Mouse (Mus musculus) midbrain, embryonic 16.5 days (tissue): ENCODE measurements around the gene Zeb2. TPM values are rescaled to one million over a fixed set of nuclear protein-coding genes. Genes with fewer than 3 reads are reported as not detected.

Experiments
- ATAC-seq: fragments of 200-750 bp; cut with Nextera tagmentation; 2 replicates; pipeline ENCODE4 v1.8.0; 2017; ENCODE audit warnings: moderate TSS enrichment
- H3K27ac ChIP-seq: fragments of 300-500 bp; sonication (generic); 2 replicates; pipeline ENCODE4 v1.5.1; 2014; ENCODE audit warnings: mild to moderate bottlenecking, low read length, mixed read lengths
- H3K27me3 ChIP-seq: fragments of 300-500 bp; sonication (generic); 2 replicates; pipeline ENCODE4 v1.6.1; 2014; ENCODE audit warnings: low read depth, low read length, mixed read lengths; ENCODE audit not compliant: control insufficient read depth, insufficient read depth
- H3K36me3 ChIP-seq: fragments of 300-500 bp; sonication (generic); 2 replicates; pipeline ENCODE4 v1.6.1; 2014; ENCODE audit warnings: mild to moderate bottlenecking, low read length, moderate library complexity, mixed read lengths; ENCODE audit not compliant: control insufficient read depth, insufficient read depth
- H3K4me1 ChIP-seq: fragments of 300-500 bp; sonication (generic); 2 replicates; pipeline ENCODE4 v1.6.1; 2014; ENCODE audit warnings: mild to moderate bottlenecking, low read length, mixed read lengths; ENCODE audit not compliant: control insufficient read depth, insufficient read depth
- H3K4me2 ChIP-seq: fragments of 300-500 bp; sonication (generic); 2 replicates; pipeline ENCODE4 v1.6.1; 2014; ENCODE audit warnings: mild to moderate bottlenecking, low read length, mixed read lengths
- H3K4me3 ChIP-seq: fragments of 300-500 bp; sonication (generic); 2 replicates; pipeline ENCODE4 v1.5.1; 2014; ENCODE audit warnings: low read depth, mild to moderate bottlenecking, low read length, moderate library complexity, mixed read lengths
- H3K9ac ChIP-seq: fragments of 300-500 bp; sonication (generic); 2 replicates; pipeline ENCODE4 v1.6.1; 2014; ENCODE audit warnings: low read depth, low read length, mixed read lengths
- H3K9me3 ChIP-seq: fragments of 300-500 bp; sonication (generic); replicated peaks from 2 replicates; pipeline ENCODE4 v1.6.1; 2014; ENCODE audit warnings: mild to moderate bottlenecking, low read length, mixed read lengths; ENCODE audit not compliant: control insufficient read depth, poor library complexity, severe bottlenecking
- WGBS: fragments of 180-500 bp; shearing (Covaris S2); extraction: QIAGEN DNeasy Blood & Tissue Kit; methylation state at CpG from one replicate; pipeline ENCODE4 v1.1.7; 2014; 5-methylcytosine and 5-hydroxymethylcytosine counted together
- polyA plus RNA-seq: library from polyadenylated mRNA; unstranded; fragments of >200 nt; fragmentation: Nextera tagmentation; extraction: Ambion mirVana; gene quantifications from 2 replicates; pipeline ENCODE4 v1.2.1, GENCODE M21; 2015

The Zeb2 gene
- polyA plus RNA-seq, 1 experiment from 2014 or later = 26.7 TPM

DNA sequence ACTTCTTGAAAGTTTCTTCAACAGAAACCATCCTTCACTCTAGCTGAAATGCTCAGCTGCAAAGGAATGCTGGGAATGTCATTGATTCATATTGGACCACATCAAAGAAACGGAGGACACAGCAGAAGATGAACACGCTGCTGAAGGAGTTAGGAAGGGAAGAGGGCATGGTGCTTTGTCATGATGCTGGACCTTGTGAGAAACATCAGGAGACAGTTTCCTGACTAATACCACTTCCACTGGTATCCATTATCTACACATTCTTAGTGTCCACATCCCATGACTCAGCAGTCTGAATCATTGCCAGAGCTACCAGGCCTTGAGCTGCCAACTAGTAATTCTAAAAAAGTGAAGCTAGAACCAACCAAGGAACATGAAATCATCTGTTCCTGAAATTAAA, 148.0 kb downstream of the Zeb2 start:
- ATAC-seq = no peak
- Histone ChIP-seq H3K4me3 (no peak overlapping the region), H3K27me3 (no peaks in the 10 kb centered on the region), H3K4me1 (no peaks in the 10 kb centered on the region), H3K36me3 (no peaks in the 10 kb centered on the region), H3K9ac (no peak overlapping the region), H3K4me2 (no peak overlapping the region), H3K9me3 (no peaks in the 10 kb centered on the region), H3K27ac (no peak overlapping the region)
- WGBS = 87% methylated on average over 2 of the region's 2 CpGs

DNA sequence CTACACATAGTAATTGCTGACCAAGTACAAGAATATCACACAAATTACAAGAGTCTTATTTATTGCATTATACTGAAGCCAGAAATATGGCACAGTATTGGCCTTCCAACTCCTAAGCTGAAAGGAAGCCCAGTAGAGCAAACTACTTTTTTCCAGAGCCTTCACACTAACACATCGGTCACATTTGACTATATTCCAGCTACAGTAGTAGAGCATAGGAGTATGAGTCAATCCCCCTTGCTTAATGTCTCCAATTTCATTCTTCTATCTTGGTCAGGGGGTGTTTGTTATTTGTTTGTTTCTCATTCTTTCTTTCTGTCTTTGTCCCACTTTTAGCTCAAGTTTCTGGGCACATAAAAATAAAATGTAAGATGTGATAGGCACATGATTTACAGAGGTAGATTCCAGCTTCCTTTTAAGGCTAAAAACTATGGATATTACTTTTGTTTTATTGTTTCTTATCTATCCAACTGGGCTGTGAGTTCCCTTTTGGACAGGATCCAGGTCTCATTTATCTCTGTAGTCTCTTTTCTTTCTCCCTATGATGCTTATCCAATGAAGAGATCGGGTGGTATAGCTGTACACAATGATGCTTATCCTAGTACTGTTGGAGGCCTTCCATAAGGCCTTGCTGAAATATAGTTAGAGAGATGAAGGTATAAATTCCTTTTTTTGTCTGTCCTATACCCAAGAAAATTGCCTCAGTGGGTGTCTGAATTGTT, 151.2 kb downstream of the Zeb2 start:
- Histone ChIP-seq H3K4me1 (no peaks in the 10 kb centered on the region), H3K4me3 (no peak overlapping the region), H3K27ac (no peak overlapping the region), H3K36me3 (no peaks in the 10 kb centered on the region), H3K27me3 (no peaks in the 10 kb centered on the region), H3K4me2 (no peak overlapping the region), H3K9ac (no peak overlapping the region), H3K9me3 (no peaks in the 10 kb centered on the region)
- ATAC-seq = no peak
- WGBS = 80% methylated on average over 2 of the region's 2 CpGs

DNA sequence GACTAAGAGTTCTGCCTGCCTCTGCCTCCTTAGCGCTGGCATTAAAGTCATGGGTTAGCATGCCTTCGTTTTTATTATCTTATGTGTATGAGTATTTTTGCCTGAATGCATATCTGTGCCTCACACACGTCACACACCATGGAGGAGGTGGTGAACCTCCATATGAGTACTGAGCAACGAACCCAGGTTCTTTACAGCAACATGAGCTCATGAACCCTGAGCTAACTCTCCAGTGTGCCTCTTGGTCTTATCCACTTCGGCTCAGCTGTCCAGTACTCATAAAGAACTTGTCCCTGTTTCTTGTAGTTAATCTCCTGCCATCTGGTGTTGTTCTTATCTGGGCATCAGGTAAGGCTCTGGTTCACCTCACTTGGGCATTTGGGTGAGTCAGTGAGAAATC, 154.6 kb downstream of the Zeb2 start:
- WGBS = 94% methylated on average over 5 of the region's 5 CpGs
- no peaks in the 10 kb centered on the region for H3K4me1 ChIP-seq
- H3K27me3 ChIP-seq = no peaks in the 10 kb centered on the region
- no peaks in the 10 kb centered on the region for H3K36me3 ChIP-seq
- H3K27ac ChIP-seq = no peak overlapping the region
- no peak overlapping the region for H3K4me2 ChIP-seq
- no peak overlapping the region for H3K9ac ChIP-seq
- no peak for ATAC-seq
- H3K9me3 ChIP-seq = no peaks in the 10 kb centered on the region
- no peak overlapping the region for H3K4me3 ChIP-seq

DNA sequence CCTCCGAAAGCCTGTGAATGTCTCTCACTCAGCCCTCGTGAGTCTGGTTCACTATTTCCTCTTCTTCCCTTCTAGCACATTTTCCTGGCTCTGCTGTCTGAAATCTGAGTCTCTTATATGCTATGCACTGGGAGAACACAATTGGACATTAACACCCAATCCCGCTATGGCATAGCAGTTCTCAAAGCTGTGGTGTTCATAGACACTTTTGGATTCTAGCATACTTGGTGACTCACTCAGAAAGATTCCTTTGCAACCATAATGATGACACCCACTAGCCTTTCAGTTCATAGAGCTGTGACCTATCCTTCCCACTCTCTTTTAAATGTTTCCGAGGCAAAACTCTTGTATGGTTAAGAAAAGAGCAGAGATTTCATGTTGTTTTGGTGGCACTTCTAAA, 156.0 kb downstream of the Zeb2 start:
- no peaks in the 10 kb centered on the region for H3K36me3 ChIP-seq
- H3K27me3 ChIP-seq = no peaks in the 10 kb centered on the region
- no peak for ATAC-seq
- H3K4me2 ChIP-seq = no peak overlapping the region
- no peaks in the 10 kb centered on the region for H3K4me1 ChIP-seq
- no peaks in the 10 kb centered on the region for H3K9me3 ChIP-seq
- no peak overlapping the region for H3K4me3 ChIP-seq
- no peak overlapping the region for H3K9ac ChIP-seq
- H3K27ac ChIP-seq = no peak overlapping the region
- WGBS = 92% methylated on average over 4 of the region's 4 CpGs

DNA sequence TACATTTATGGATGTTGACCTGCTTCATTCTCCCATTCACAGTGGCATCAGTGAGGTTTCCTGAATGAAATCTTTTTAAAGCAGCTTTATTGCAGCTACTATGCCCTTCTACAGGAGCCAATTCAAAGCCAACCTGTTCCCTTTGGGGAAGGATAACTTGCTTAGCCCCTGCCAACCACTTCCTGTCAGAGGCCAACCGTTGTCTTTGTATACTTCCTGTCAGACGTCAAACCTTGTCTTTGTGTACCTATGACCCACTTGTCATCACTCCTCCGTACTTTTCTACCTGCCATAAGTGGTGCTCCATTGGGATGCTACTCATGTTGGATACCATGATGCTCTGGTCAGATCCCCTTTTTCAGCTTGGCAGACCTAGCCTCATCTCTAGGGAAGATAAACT, 156.6 kb downstream of the Zeb2 start:
- H3K9ac ChIP-seq = no peak overlapping the region
- WGBS = 89% methylated on average over 3 of the region's 3 CpGs
- H3K27me3 ChIP-seq = no peaks in the 10 kb centered on the region
- H3K4me2 ChIP-seq = no peak overlapping the region
- H3K4me1 ChIP-seq = no peaks in the 10 kb centered on the region
- no peaks in the 10 kb centered on the region for H3K36me3 ChIP-seq
- no peak overlapping the region for H3K27ac ChIP-seq
- no peak overlapping the region for H3K4me3 ChIP-seq
- no peak for ATAC-seq
- no peaks in the 10 kb centered on the region for H3K9me3 ChIP-seq

- H3K9me3 ChIP-seq = no peaks in the 10 kb centered on the region
- no peak overlapping the region for H3K4me3 ChIP-seq
- H3K4me2 ChIP-seq = no peak overlapping the region
- H3K36me3 ChIP-seq = no peaks in the 10 kb centered on the region
- no peak overlapping the region for H3K27ac ChIP-seq
- 94% methylated on average over 1 of the region's 1 CpGs for WGBS
- ATAC-seq = no peak
- no peak overlapping the region for H3K9ac ChIP-seq
- H3K4me1 ChIP-seq = no peaks in the 10 kb centered on the region
- no peaks in the 10 kb centered on the region for H3K27me3 ChIP-seq
These were observed 159.8 kb downstream of the Zeb2 start for GRCm38 (mm10) chr2:44957329-44957797.

DNA sequence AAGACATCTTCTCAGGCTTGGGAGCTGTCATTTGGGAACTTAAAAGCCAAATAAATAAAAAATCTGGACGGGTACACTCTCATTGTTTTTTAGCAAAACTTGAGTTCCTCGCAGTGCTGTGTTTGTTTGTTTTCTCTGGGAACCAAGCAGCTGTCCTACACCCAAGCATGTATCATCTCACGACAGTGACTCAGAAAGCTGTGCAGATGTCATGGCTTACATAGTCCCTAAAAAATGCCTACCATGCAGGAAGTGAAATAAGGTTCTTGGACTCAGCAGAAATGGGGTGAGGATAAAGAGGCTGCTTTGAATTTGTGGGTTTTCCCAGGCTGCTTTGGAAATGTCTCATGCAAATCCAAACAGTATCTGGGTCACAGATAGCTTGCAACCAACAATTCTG, 161.0 kb downstream of the Zeb2 start:
- H3K27ac ChIP-seq = no peak overlapping the region
- no peak for ATAC-seq
- no peaks in the 10 kb centered on the region for H3K27me3 ChIP-seq
- WGBS = 74% methylated on average over 3 of the region's 3 CpGs
- no peaks in the 10 kb centered on the region for H3K4me1 ChIP-seq
- no peak overlapping the region for H3K4me2 ChIP-seq
- H3K9ac ChIP-seq = no peak overlapping the region
- no peaks in the 10 kb centered on the region for H3K36me3 ChIP-seq
- no peak overlapping the region for H3K4me3 ChIP-seq
- H3K9me3 ChIP-seq = no peaks in the 10 kb centered on the region

- Histone ChIP-seq H3K27me3 (no peaks in the 10 kb centered on the region), H3K36me3 (no peaks in the 10 kb centered on the region), H3K4me1 (no peaks in the 10 kb centered on the region), H3K9ac (no peak overlapping the region), H3K27ac (no peak overlapping the region), H3K4me2 (no peak overlapping the region), H3K9me3 (no peaks in the 10 kb centered on the region), H3K4me3 (no peak overlapping the region)
- ATAC-seq = no peak
- 92% methylated on average over 6 of the region's 6 CpGs for WGBS
These were observed 161.7 kb downstream of the Zeb2 start for GRCm38 (mm10) chr2:44955506-44955905.

GRCm38 (mm10) chr2:44954180-44954579, 163.0 kb downstream of the Zeb2 start:
- Histone ChIP-seq H3K4me2 (no peak overlapping the region), H3K9ac (no peak overlapping the region), H3K4me1 (no peaks in the 10 kb centered on the region), H3K9me3 (no peaks in the 10 kb centered on the region), H3K36me3 (no peaks in the 10 kb centered on the region), H3K27me3 (no peaks in the 10 kb centered on the region), H3K27ac (no peak overlapping the region), H3K4me3 (no peak overlapping the region)
- ATAC-seq = no peak
- WGBS = 90% methylated on average over 1 of the region's 1 CpGs
